Mouse (Mus musculus) gastrocnemius, postnatal 14 days (tissue): ENCODE results near the gene Wdtc1. TPM values are rescaled to one million over a fixed set of nuclear protein-coding genes. Genes with fewer than 3 reads are reported as not detected.

Source experiments
- DNase-seq: peaks from one replicate; pipeline ENCODE4 v3.0.0; 2021; ENCODE audit warnings: mixed read lengths
- intact Hi-C: fragments of 180-260 bp; cut with DNase I; formaldehyde crosslinking; loops from one replicate; pipeline ENCODE4 v1.15.1; 2025; ENCODE audit warnings: low total_unique reads
- total RNA-seq, 2 experiments: library from RNA; stranded (reverse); gene quantifications; 2 replicates each; pipeline ENCODE4 v1.2.3; 2021

Wdtc1 gene
- total RNA-seq, 2 experiments from 2014 or later = 49.4 to 54.9 TPM

GRCm38 (mm10) chr4:133338521-133339095, 14.7 kb downstream of the Wdtc1 start:
- intact Hi-C loops = no loop called here
- DNase-seq = peak; percentile 38

GRCm38 (mm10) chr4:133337833-133338520, 15.3 kb downstream of the Wdtc1 start:
- no peak for DNase-seq
- intact Hi-C loops = no loop called here

GRCm38 (mm10) chr4:133333306-133333705, 20.0 kb downstream of the Wdtc1 start:
- DNase-seq = no peak
- intact Hi-C loops = no loop called here

- DNase-seq = no peak
- intact Hi-C loops = no loop called here
These were observed 23.0 kb downstream of the Wdtc1 start for GRCm38 (mm10) chr4:133330296-133330695.

GRCm38 (mm10) chr4:133328129-133328528, 25.2 kb downstream of the Wdtc1 start:
- intact Hi-C loops = no loop called here
- DNase-seq = no peak

GRCm38 (mm10) chr4:133319667-133320066, 33.6 kb downstream of the Wdtc1 start:
- intact Hi-C loops = loop anchor here (10.0 kb wide), 1 partner anchor 135 kb away; no protein-coding TSS in a partner anchor
- no peak for DNase-seq

- no peak for DNase-seq
- intact Hi-C loops = loop anchor here (10.0 kb wide), 1 partner anchor 139 kb away; no protein-coding TSS in a partner anchor
These were observed 37.3 kb downstream of the Wdtc1 start for GRCm38 (mm10) chr4:133315991-133316390.

GRCm38 (mm10) chr4:133314896-133315295, 38.4 kb downstream of the Wdtc1 start:
- intact Hi-C loops = loop anchor here (5.0 to 10.0 kb wide), 2 partner anchors 107 to 140 kb away; no protein-coding TSS in a partner anchor
- DNase-seq = no peak

GRCm38 (mm10) chr4:133309948-133310347, 43.3 kb downstream of the Wdtc1 start:
- DNase-seq = peak; percentile 85
- intact Hi-C loops = loop anchor here (2.0 to 10.0 kb wide), 3 partner anchors 35 to 145 kb away; no protein-coding TSS in a partner anchor

- DNase-seq = peak; percentile 68
- intact Hi-C loops = no loop called here
These were observed 46.0 kb downstream of the Wdtc1 start for GRCm38 (mm10) chr4:133307331-133307730.

GRCm38 (mm10) chr4:133305825-133306224, 47.5 kb downstream of the Wdtc1 start:
- intact Hi-C loops = no loop called here
- DNase-seq = no peak

- intact Hi-C loops = no loop called here
- no peak for DNase-seq
These were observed 48.5 kb downstream of the Wdtc1 start for GRCm38 (mm10) chr4:133304770-133305169.

- intact Hi-C loops = no loop called here
- DNase-seq = no peak
These were observed 50.6 kb downstream of the Wdtc1 start for GRCm38 (mm10) chr4:133302668-133303067.

- intact Hi-C loops = no loop called here
- peak; percentile 56 for DNase-seq
These were observed 51.5 kb downstream of the Wdtc1 start for GRCm38 (mm10) chr4:133301802-133302201.

GRCm38 (mm10) chr4:133300421-133300820, 52.9 kb downstream of the Wdtc1 start:
- no peak for DNase-seq
- intact Hi-C loops = no loop called here

- intact Hi-C loops = loop anchor here (5.0 kb wide), 3 partner anchors 67 to 287 kb away; partner anchors contain the start of gene Ahdc1
- DNase-seq = no peak
These were observed 53.6 kb downstream of the Wdtc1 start for GRCm38 (mm10) chr4:133299701-133300100.

GRCm38 (mm10) chr4:133298516-133299365, 54.5 kb downstream of the Wdtc1 start:
- DNase-seq = no peak
- intact Hi-C loops = loop anchor here (5.0 kb wide), 3 partner anchors 66 to 286 kb away; partner anchors contain the start of gene Ahdc1

GRCm38 (mm10) chr4:133297801-133298238, 55.5 kb downstream of the Wdtc1 start:
- DNase-seq = peak; percentile 85
- intact Hi-C loops = loop anchor here (5.0 kb wide), 3 partner anchors 66 to 286 kb away; partner anchors contain the start of gene Ahdc1

GRCm38 (mm10) chr4:133297360-133297759, 55.9 kb downstream of the Wdtc1 start:
- intact Hi-C loops = loop anchor here (5.0 kb wide), 3 partner anchors 65 to 285 kb away; partner anchors contain the start of gene Ahdc1
- DNase-seq = no peak

- intact Hi-C loops = loop anchor here (5.0 kb wide), 1 partner anchor 352 kb away; no protein-coding TSS in a partner anchor
- no peak for DNase-seq
These were observed 59.2 kb downstream of the Wdtc1 start for GRCm38 (mm10) chr4:133294084-133294483.
